Mouse (Mus musculus) central nervous system, embryonic 18 days (tissue): ENCODE results near the gene Tas1r3. TPM values are rescaled to one million over a fixed set of nuclear protein-coding genes. Genes with fewer than 3 reads are reported as not detected.

ENCODE experiments used
- polyA plus RNA-seq: library from polyadenylated mRNA; depleted of rRNA; stranded (reverse); fragments of >200 nt; gene quantifications from 2 replicates; pipeline ENCODE4 v1.2.3, GENCODE M21; 2012; rRNA removed

The Tas1r3 gene
- 0.44 and 0.55 TPM in 2 replicates for polyA plus RNA-seq

DNA sequence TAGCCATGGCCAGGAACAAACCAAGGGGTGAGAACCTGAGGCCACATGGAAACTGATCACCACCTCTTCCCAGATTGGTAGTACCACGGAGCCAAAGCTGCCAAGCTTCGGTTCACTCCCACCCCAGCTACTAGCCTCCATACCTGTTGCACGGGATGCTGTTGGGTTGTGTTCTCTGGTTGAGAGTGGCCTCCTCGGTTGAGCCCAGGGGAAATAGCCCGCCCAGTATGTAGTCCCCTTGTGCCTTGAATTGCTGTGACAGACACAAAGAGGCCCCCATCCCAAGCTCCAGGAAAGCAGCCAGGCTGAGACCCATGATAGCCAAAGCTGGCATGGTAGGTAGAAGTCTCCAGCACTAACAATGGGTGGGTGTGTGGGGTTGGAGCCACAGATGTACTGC lies at the start of gene Tas1r3:
TSS of gene Tas1r3 (minus strand) at position 362 of the 400 bp plus-strand sequence.

DNA sequence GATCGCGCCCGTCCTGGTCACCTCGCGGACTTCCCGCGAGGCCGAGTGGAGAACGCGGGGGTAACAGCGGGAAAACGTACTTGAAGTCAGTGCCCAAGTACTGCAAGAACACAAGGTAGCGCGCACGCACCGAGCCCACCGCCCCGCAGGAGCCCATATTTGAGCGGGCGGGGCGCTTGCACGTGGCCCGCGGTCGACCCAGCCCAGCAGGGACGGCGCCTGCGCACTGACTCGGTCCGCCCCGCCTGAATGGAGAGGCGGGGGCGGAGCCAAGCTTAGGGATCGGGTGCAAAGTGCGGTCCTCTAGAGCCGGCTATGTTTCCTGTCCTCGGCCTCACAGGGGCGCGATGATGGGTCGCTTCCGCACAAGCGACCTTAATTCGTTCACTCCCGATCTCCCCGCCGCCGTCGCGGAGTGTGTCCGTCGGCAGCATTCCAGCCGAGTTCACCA lies 28.4 kb upstream of the Tas1r3 start, which contains the start of the genes Pusl1 and Acap3:
TSS of gene Pusl1 (minus strand) at position 231 of the 451 bp plus-strand sequence.
TSS of gene Acap3 (plus strand) at position 272 of the 451 bp plus-strand sequence.

DNA sequence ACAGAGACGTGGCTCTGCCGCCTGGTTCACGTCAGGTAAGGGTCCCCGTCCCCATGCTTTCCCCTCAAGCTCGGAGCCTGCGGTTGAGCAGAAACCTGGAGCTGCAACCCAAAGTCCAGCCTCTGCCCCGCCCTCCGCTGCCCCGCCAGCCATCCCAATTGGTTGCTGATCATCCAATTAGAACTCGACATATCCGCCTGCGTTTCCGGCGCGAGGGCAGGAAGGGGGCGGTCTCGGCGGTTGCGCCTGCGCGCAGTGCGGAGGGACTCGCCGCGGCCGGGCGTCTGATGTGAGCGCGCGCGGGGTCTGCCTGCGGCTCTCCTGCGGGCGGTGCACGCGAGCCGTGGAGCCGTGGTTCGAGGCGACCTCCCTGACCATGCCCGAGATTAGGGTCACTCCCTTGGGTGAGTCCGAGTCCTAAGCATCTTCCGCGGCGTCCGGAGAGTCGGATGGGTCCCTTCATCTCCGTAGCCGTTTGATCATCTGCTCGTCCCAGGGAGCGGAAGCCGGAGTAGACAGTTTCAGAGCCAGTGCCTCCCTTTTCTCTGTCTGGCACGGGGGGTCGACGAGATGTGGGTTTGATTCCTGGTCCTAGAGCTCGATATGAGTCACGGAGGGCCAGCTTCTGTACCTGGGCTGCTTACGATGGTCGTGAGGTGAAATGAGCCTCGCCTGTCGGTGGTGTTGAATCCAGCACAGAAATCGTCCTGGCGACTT lies 6.3 kb upstream of the Tas1r3 start, which contains the start of the genes Cptp and Ints11:
TSS of gene Cptp (minus strand) at position 124 of the 717 bp plus-strand sequence.
TSS of gene Ints11 (plus strand) at position 230 of the 717 bp plus-strand sequence.

DNA sequence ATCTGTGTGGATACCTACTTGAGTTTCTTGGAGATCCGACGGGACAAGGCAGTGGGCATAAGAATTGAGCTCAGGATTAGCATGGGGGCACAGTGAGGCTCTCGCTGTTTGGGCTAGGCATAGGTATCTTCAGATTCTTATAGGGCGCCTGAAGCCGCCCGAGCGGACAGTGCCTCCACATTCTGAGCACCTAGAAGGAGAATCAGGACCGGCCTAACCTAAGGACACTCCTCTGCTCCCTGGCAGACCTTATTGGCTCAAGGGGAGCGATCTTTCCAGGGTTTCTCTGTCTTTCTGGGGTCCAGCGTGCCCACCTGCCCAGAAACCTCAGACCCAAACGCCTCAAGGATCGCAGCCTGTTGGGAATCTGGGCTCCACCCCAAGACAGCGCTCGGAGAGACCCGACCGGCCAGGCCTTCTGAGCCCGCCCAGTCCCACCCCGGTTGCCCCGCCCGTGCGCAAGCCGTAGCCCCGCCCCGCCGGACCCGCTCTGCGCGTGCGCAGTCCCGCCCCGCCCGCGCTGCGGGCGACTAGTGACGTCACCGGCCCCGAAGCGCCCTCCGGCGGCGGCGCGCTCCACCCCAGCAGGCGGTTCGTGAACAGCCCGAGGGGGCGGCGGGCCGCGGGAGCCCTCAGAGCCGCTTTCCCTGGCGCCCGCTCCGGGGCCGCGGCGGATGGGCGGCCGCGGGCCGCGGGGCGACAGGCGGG lies 16.1 kb downstream of the Tas1r3 start, which contains the start of gene Dvl1:
TSS of gene Dvl1 (plus strand) at position 532 of the 708 bp plus-strand sequence.

DNA sequence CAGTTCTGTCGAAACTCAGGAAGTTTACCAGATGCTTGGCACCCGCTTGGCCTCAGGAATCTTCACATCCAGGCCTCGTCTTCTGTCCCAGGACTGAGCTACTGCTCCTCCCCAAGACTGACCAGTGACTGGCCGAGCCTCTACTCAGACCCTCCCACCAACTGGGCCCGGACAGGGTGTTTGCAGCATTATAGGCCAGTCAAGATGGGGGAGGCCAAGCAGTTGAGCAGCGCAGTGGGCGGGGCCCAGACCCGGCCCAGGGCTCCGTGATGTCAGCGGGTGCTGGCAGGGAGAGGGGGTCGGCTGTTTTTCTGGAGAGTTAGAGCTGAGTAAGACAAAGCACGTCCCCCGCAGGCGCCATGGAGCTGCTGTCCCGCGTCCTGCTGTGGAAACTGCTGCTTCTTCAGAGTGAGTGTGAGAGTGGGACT lies 23.7 kb downstream of the Tas1r3 start, which contains the start of gene Mxra8:
TSS of gene Mxra8 (plus strand) at position 198 of the 428 bp plus-strand sequence.

DNA sequence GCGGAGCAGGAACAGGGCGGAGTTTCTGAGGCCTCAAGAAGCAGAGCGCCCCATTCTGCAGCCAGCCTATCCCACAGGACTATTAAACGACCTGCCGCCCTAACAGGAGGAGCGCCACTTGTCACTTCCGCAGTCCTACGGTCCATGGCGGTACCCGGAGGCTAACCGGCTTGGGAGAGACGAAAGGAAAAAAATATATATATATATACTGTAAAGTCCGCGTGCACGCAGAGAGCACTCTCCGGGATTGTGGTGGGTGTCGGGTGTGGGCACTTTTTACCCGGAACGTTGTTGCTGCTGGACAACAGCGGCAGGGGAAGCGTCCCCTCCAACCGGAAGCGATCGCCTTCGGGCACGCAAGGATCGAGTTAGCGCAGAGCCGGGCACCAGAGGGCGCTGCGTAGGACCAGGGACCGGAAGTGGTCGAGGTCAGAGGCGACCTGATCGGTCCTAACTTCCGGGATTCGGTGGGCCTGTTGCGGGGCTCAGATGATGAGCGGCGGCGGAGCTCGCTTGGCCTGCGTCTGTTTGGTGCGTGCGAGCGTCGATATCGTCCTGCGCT lies 31.9 kb downstream of the Tas1r3 start, which contains the start of gene Aurkaip1:
TSS of gene Aurkaip1 (plus strand) at position 68 of the 562 bp plus-strand sequence.

DNA sequence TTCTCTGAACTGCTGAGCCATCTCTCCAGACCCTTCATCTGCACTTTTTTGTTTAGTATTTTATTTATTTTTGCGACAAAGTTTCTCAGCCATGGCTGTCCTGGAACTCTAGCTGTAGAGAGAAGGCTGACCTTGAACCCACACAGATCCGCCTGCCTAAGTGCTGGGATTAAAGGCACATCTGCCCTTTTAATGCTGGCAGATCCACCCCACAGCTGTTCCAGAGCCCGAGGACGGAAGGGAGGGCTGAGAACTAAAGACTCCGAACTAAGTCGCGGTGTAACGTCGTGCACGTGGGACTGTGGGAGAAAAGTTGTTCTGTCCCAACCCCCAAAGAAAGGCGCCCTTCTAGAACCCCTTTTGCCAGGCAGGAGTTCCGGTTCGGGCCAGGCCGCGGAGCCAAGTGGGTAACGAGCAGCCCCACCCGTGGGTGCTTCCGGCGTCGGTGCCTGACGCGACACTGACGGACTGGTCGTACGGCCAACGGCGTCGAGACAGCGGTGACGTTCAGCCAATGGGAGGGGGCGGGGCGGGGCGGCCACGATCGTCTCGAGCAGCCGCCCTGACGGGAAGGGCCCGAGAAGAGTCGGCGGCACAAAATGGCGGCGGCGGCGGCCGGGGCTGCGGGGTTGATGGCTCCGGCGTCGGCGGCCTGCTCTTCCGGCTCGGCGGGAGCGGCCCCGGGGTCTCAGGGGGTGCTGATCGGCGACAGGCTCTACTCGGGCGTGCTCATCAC lies 51.1 kb downstream of the Tas1r3 start, which contains the start of gene Ccnl2:
TSS of gene Ccnl2 (plus strand) at position 561 of the 736 bp plus-strand sequence.

Other genes starting within 250 kb of the Tas1r3 start
- 41.9 and 42.1 TPM in 2 replicates for gene Cdk11b, start 238.5 kb downstream of the Tas1r3 start, polyA plus RNA-seq
- not detected in 2 replicates for gene Gm10563, start 218.0 kb downstream of the Tas1r3 start, polyA plus RNA-seq
- gene Mmp23, start 210.0 kb downstream of the Tas1r3 start, polyA plus RNA-seq = 8.0 and 10.5 TPM in 2 replicates
- gene Mib2, start 194.2 kb downstream of the Tas1r3 start, polyA plus RNA-seq = 122 and 127 TPM in 2 replicates
- gene Fndc10, start 169.0 kb downstream of the Tas1r3 start, polyA plus RNA-seq = 28.7 and 30.8 TPM in 2 replicates
- 121 and 133 TPM in 2 replicates for gene Ssu72, start 158.6 kb downstream of the Tas1r3 start, polyA plus RNA-seq
- 53.0 and 58.0 TPM in 2 replicates for gene Tmem240, start 128.6 kb downstream of the Tas1r3 start, polyA plus RNA-seq
- 107 and 111 TPM in 2 replicates for gene Atad3a, start 102.3 kb downstream of the Tas1r3 start, polyA plus RNA-seq
- gene Vwa1, start 88.7 kb downstream of the Tas1r3 start, polyA plus RNA-seq = 28.3 and 29.3 TPM in 2 replicates
- 1.6 and 1.7 TPM in 2 replicates for gene Tmem88b, start 77.5 kb downstream of the Tas1r3 start, polyA plus RNA-seq
- not detected in 2 replicates for gene Ankrd65, start 72.9 kb downstream of the Tas1r3 start, polyA plus RNA-seq
- gene Mrpl20, start 60.5 kb downstream of the Tas1r3 start, polyA plus RNA-seq = 131 and 143 TPM in 2 replicates
- gene Ccnl2, start 50.9 kb downstream of the Tas1r3 start, polyA plus RNA-seq = 187 and 201 TPM in 2 replicates
- gene Aurkaip1, start 32.1 kb downstream of the Tas1r3 start, polyA plus RNA-seq = 96.7 and 108 TPM in 2 replicates
- 30.7 and 42.0 TPM in 2 replicates for gene Mxra8, start 23.7 kb downstream of the Tas1r3 start, polyA plus RNA-seq
- 159 and 160 TPM in 2 replicates for gene Dvl1, start 16.0 kb downstream of the Tas1r3 start, polyA plus RNA-seq
- gene Cptp, start 6.1 kb upstream of the Tas1r3 start, polyA plus RNA-seq = 21.7 and 24.1 TPM in 2 replicates
- gene Ints11, start 6.2 kb upstream of the Tas1r3 start, polyA plus RNA-seq = 67.9 and 73.7 TPM in 2 replicates
- 92.1 and 92.2 TPM in 2 replicates for gene Pusl1, start 28.4 kb upstream of the Tas1r3 start, polyA plus RNA-seq
- 112 and 119 TPM in 2 replicates for gene Acap3, start 28.5 kb upstream of the Tas1r3 start, polyA plus RNA-seq
- 113 and 114 TPM in 2 replicates for gene Ube2j2, start 80.5 kb upstream of the Tas1r3 start, polyA plus RNA-seq
- 7.5 and 10.5 TPM in 2 replicates for gene C1qtnf12, start 99.0 kb upstream of the Tas1r3 start, polyA plus RNA-seq
- gene B3galt6, start 129.3 kb upstream of the Tas1r3 start, polyA plus RNA-seq = 21.2 and 21.6 TPM in 2 replicates
- gene Sdf4, start 129.5 kb upstream of the Tas1r3 start, polyA plus RNA-seq = 45.4 and 46.3 TPM in 2 replicates
- 2.2 and 2.8 TPM in 2 replicates for gene Tnfrsf4, start 150.5 kb upstream of the Tas1r3 start, polyA plus RNA-seq
- 0.09 and 0.19 TPM in 2 replicates for gene Tnfrsf18, start 162.8 kb upstream of the Tas1r3 start, polyA plus RNA-seq
- gene Ttll10, start 196.1 kb upstream of the Tas1r3 start, polyA plus RNA-seq = 0.07 and 0.16 TPM in 2 replicates
- gene 9430015G10Rik, start 246.6 kb upstream of the Tas1r3 start, polyA plus RNA-seq = 58.5 and 59.2 TPM in 2 replicates